Mouse (Mus musculus) small intestine, adult 2 months (tissue): ENCODE results near the gene Adamts8.

Experiments
- CTCF ChIP-seq: fragments of 200-500 bp; IDR thresholded peaks from 2 replicates; pipeline ENCODE4 v1.5.1; 2012; ENCODE audit warnings: low read depth, mild to moderate bottlenecking, control low read depth, inconsistent platforms, low read length, moderate library complexity, mixed read lengths; ENCODE audit not compliant: insufficient replicate concordance, insufficient read length; ENCODE audit errors: extremely low read depth
- POLR2A ChIP-seq: fragments of 200-500 bp; IDR thresholded peaks from 2 replicates; pipeline ENCODE4 v1.6.1; 2012; ENCODE audit warnings: low read depth, mild to moderate bottlenecking, control low read depth, inconsistent platforms, low read length, moderate library complexity

DNA sequence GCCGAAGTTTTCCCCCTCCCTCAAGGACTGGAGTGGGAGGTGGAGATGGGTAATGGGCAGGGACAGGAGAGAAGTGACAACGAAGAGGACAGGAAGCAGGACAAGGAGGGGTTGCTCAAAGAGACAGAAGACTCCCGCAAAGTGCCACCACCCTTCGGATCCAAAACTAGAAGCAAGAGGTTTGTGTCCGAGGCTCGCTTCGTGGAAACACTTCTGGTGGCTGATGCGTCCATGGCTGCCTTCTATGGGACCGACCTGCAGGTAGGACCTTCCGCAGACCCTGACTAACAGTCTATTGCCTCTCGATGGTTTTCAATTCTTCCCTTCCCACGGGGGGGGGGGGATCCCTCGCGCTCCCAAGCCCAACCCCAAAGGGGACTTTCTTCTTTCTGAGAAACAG is 979 bp downstream of the Adamts8 start:
- no peak for TF ChIP-seq CTCF
- TF ChIP-seq POLR2A = no peak
